Mouse (Mus musculus) heart, embryonic 16.5 days (tissue): ENCODE measurements around the gene Meis1. TPM values are rescaled to one million over a fixed set of nuclear protein-coding genes. Genes with fewer than 3 reads are reported as not detected.

Experiments used
- ATAC-seq: fragments of 200-750 bp; cut with Nextera tagmentation; replicated peaks from 2 replicates; pipeline ENCODE4 v1.8.0; 2017; ENCODE audit warnings: moderate number of reproducible peaks; ENCODE audit not compliant: insufficient read depth, low FRiP score; ENCODE audit errors: extremely low read depth
- H3K27ac ChIP-seq: fragments of 300-500 bp; sonication (generic); 2 replicates; pipeline ENCODE4 v1.5.1; 2014; ENCODE audit warnings: mild to moderate bottlenecking, low read length, control low read depth, moderate library complexity
- H3K27me3 ChIP-seq: fragments of 300-500 bp; sonication (generic); 2 replicates; pipeline ENCODE4 v1.6.1; 2014; ENCODE audit warnings: low read length, mixed read lengths; ENCODE audit not compliant: control insufficient read depth, insufficient read depth
- H3K36me3 ChIP-seq: fragments of 300-500 bp; sonication (generic); 2 replicates; pipeline ENCODE4 v1.6.1; 2014; ENCODE audit not compliant: control insufficient read depth, insufficient read depth
- H3K4me1 ChIP-seq: fragments of 300-500 bp; sonication (generic); 2 replicates; pipeline ENCODE4 v1.6.1; 2014; ENCODE audit warnings: low read length, mixed read lengths; ENCODE audit not compliant: control insufficient read depth, insufficient read depth
- H3K4me2 ChIP-seq: fragments of 300-500 bp; sonication (generic); 2 replicates; pipeline ENCODE4 v1.6.1; 2014; ENCODE audit warnings: low read depth, mild to moderate bottlenecking, control low read depth, low read length
- H3K4me3 ChIP-seq: fragments of 300-500 bp; sonication (generic); 2 replicates; pipeline ENCODE4 v1.5.1; 2014; ENCODE audit warnings: mild to moderate bottlenecking, control low read depth, low read length
- H3K9ac ChIP-seq: fragments of 300-500 bp; sonication (generic); 2 replicates; pipeline ENCODE4 v1.6.1; 2014; ENCODE audit warnings: low read length, control low read depth
- H3K9me3 ChIP-seq: fragments of 300-500 bp; sonication (generic); replicated peaks from 2 replicates; pipeline ENCODE4 v1.6.1; 2016; ENCODE audit warnings: low read length; ENCODE audit not compliant: control insufficient read depth
- WGBS: fragments of 180-500 bp; shearing (Covaris S2); extraction: QIAGEN DNeasy Blood & Tissue Kit; methylation state at CpG from one replicate; pipeline ENCODE4 v1.1.7; 2014; 5-methylcytosine and 5-hydroxymethylcytosine counted together
- polyA plus RNA-seq: library from polyadenylated mRNA; unstranded; fragments of >200 nt; fragmentation: Nextera tagmentation; extraction: Ambion mirVana; gene quantifications from 2 replicates; pipeline ENCODE4 v1.2.1, GENCODE M21; 2015

Gene Meis1
- 59.8 and 61.6 TPM in 2 replicates for polyA plus RNA-seq

DNA sequence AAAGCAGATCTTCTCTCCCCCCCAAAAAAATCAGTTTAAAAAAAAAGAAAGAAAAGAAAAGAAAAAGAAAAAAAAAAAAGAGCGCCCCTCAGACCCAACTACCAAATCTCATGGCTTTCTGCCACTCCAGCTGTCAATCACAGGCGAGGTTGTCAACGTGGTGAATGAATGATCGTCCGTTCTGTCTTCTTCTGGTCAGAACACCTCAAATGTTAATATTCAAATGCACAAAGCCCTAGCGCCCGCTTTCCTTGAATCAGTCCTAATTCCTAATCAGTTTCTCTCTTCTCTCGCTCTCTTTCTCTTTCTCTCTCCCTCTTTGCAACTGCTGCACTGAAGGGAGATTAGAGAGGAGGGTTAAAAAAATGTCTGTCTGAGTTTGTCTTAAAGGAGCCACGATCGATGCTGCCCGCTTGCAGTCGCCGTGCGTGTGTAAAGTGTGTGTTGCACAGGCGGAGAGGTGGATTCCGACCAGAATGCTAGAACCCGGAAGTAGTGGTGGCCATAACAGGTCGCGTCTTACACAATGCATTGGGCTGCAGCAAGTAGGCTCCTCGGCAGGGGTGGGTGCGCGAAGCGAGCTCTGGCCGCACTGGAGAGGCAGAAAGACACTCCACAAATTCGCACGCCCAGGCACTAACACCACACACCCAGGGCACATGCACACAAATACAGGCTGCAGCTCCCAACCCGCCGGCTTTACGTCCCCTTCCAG is at the start of gene Meis1:
Gene Meis1, minus strand, starts transcription at position 497 of the 715 bp plus-strand sequence.
- ATAC-seq = peak; percentile 84
- Histone ChIP-seq H3K4me1 (peaks cover 8% of the 10 kb centered on the region), H3K9me3 (no peaks in the 10 kb centered on the region), H3K4me2 (peak within 1 kb of the TSS; percentile 89), H3K36me3 (no peaks in the 10 kb centered on the region), H3K9ac (peak within 1 kb of the TSS; percentile 100), H3K27me3 (no peaks in the 10 kb centered on the region), H3K27ac (peak within 1 kb of the TSS; percentile 95), H3K4me3 (peak within 1 kb of the TSS; percentile 69)
- WGBS = under 1% methylated on average over 29 of the region's 29 CpGs

DNA sequence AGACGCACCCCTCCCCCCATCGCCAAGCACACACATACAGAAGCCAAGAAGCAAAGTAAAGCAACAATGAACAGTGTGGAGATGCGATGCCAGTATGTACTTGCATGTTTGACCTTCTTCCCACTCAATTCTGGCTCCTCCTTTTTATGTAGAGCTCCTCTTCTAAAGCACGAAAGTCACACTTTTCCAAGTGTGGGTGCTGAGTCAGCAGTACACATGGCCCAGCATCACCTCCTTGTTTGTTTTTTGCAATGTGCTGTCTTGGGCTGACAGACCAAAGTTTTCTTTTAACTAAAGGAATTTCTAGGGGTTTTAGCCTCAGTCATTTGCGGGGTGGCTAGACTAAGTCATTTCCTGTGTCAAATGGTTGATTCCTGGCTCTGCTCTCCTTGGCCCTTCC is 48.5 kb upstream of the Meis1 start:
- Histone ChIP-seq H3K4me1 (no peaks in the 10 kb centered on the region), H3K27me3 (no peaks in the 10 kb centered on the region)
- WGBS = 77% methylated on average over 5 of the region's 5 CpGs

DNA sequence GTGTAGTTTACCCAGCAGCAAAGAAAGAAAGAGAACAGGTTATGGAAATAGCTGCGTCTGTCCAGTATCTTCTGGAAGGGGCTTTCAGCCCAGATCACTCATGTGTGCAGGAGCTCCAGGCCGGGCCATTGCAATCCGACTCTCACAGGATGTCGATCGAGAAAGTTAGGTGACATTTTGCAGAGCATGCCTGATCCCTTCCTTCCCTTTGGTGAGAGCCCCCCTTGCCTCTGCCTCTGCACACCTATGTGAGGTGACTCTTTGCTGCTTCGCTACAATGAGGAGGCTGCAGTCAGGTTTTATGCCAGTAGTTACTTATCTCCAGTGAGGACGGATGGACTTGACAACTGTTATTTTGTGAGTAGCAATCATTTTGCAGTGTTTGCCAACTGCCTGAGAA is 30.5 kb upstream of the Meis1 start:
- no peak overlapping the region for H3K9ac ChIP-seq
- WGBS = 50% methylated on average over 7 of the region's 7 CpGs
- no peaks in the 10 kb centered on the region for H3K4me1 ChIP-seq
- no peak for ATAC-seq
- no peak overlapping the region for H3K4me3 ChIP-seq
- no peaks in the 10 kb centered on the region for H3K27me3 ChIP-seq
- H3K27ac ChIP-seq = no peak overlapping the region
- H3K36me3 ChIP-seq = no peaks in the 10 kb centered on the region
- no peaks in the 10 kb centered on the region for H3K9me3 ChIP-seq
- H3K4me2 ChIP-seq = no peak overlapping the region

More for the DNA sequence above, 48.5 kb upstream of the Meis1 start:
- H3K9ac ChIP-seq = no peak overlapping the region
- H3K9me3 ChIP-seq = no peaks in the 10 kb centered on the region
- no peak overlapping the region for H3K27ac ChIP-seq
- no peak for ATAC-seq
- no peaks in the 10 kb centered on the region for H3K36me3 ChIP-seq
- H3K4me2 ChIP-seq = no peak overlapping the region
- H3K4me3 ChIP-seq = no peak overlapping the region

DNA sequence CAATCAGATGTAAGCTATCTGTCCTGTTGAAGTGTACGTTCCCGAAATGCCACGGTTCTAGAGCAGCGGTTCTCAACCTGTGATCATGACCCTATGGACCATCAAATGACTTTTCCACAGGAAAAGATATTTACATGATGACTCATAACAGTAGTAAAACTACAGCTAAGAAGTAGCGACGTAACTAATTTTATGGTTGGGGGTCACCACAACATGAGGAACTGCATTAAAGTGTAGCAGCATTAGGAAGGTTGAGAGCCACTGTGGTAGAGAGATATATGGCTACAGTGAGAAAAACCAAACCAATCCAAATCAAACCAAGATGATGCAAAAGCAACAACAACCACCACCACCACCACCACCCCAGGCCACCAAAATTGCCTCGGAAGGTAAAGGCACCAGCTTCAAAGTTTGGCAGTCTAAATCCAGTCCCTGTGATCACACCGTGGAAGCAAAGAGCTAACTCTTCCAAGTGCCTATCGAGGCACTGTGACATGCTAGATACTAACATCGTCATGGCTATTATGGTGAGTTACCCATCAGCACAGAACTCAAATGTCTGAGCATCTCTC is 17.9 kb upstream of the Meis1 start:
- Histone ChIP-seq H3K27me3 (no peaks in the 10 kb centered on the region), H3K4me1 (no peaks in the 10 kb centered on the region), H3K27ac (no peak overlapping the region), H3K9ac (no peak overlapping the region), H3K9me3 (no peaks in the 10 kb centered on the region), H3K36me3 (no peaks in the 10 kb centered on the region), H3K4me3 (no peak overlapping the region), H3K4me2 (no peak overlapping the region)
- ATAC-seq = no peak
- 85% methylated on average over 10 of the region's 10 CpGs for WGBS

DNA sequence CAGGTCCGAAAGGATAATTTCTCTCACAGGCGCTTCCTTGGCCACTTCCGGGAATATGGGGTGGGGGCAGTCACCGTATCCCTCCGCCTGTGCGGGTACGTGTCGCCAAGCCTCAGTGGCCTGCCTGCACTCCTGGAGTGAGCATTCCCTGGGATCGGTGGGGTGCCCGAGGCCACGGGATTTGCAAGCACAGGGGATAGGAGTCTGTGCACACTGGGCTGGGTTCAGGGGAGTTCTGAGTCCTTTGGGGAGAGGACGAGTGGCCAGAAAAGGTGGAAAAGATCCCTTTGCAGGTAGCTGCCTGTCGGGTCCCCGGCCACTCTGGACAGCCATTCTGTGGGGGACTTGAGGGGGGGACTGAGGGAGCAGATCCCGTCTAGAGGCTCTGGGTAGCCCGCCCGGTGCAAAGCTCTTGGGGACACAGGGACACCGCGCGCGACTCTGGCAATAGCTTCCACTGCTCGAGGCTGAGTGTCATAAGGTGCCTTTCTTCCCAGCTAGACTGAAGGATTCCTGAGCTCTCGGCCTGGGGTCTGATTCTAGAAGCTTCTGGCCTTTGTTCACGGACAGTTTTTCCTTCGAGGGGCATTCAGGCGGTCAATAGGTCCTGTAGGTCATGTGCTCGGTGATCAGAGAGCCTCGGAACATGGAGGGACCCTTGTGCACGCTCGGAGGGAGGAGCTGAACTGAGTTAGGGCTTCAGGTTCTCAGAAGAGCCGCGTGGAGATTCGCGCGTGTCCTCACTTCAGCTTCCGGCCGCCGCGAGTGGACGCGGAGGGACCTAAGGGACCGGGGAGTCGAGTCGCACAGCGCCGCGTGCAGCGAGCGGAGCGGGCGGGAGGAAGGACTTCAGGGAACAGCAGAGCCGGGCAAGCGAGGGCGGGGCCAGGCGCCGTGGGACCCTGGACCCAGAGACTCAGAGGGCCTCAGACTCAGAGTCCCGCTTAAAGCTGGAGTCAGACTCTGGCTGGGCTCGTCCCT is 8.1 kb upstream of the Meis1 start:
- Histone ChIP-seq H3K36me3 (no peaks in the 10 kb centered on the region), H3K9me3 (no peaks in the 10 kb centered on the region), H3K27me3 (no peaks in the 10 kb centered on the region), H3K4me3 (peak overlapping the region; percentile 67), H3K4me2 (peak overlapping the region; percentile 98), H3K4me1 (peaks cover 6% of the 10 kb centered on the region; the same call in 1 of the 2 replicates), H3K27ac (peak overlapping the region; percentile 77), H3K9ac (peak overlapping the region; percentile 88)
- WGBS = 1% methylated on average over 58 of the region's 58 CpGs
- ATAC-seq = peak; percentile 89

GRCm38 (mm10) chr11:19025976-19026520 is 7.3 kb upstream of the Meis1 start:
- ATAC-seq = no peak
- peaks cover 11% of the 10 kb centered on the region for H3K4me1 ChIP-seq
- no peaks in the 10 kb centered on the region for H3K9me3 ChIP-seq
- peak overlapping the region; percentile 67 for H3K4me3 ChIP-seq
- no peaks in the 10 kb centered on the region for H3K36me3 ChIP-seq
- WGBS = 11% methylated on average over 11 of the region's 11 CpGs
- peak overlapping the region; percentile 88 for H3K9ac ChIP-seq
- peak overlapping the region; percentile 77; the same call in 1 of the 2 replicates for H3K27ac ChIP-seq
- no peaks in the 10 kb centered on the region for H3K27me3 ChIP-seq
- peak overlapping the region; percentile 98 for H3K4me2 ChIP-seq

GRCm38 (mm10) chr11:19024496-19025265 is 5.9 kb upstream of the Meis1 start:
- WGBS = 38% methylated on average over 8 of the region's 8 CpGs
- peaks cover 12% of the 10 kb centered on the region for H3K4me1 ChIP-seq
- H3K9ac ChIP-seq = no peak overlapping the region
- H3K27me3 ChIP-seq = no peaks in the 10 kb centered on the region
- H3K4me3 ChIP-seq = no peak overlapping the region
- H3K27ac ChIP-seq = no peak overlapping the region
- no peak overlapping the region for H3K4me2 ChIP-seq
- no peak for ATAC-seq
- no peaks in the 10 kb centered on the region for H3K9me3 ChIP-seq
- H3K36me3 ChIP-seq = no peaks in the 10 kb centered on the region

DNA sequence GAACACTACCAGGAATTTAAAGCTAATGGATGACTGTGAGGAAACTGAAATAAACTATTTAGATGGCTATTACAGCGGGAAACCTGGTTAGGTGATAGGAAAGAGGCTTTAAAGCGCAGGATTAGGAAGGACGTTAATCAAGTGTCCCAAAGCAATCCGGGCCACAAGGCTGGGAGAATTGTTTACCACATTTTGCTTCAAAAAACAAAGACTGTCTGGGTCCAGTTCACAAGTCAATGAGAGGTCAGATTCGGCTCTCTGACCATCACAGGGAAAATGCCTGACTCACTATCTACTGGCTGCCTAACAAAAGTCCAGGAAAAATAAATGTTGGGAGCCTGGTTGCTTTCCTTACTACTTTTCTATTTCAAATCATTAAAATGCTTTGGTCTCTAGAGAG is 4.6 kb upstream of the Meis1 start:
- no peaks in the 10 kb centered on the region for H3K27me3 ChIP-seq
- H3K4me3 ChIP-seq = no peak overlapping the region
- ATAC-seq = no peak
- no peak overlapping the region for H3K27ac ChIP-seq
- H3K9me3 ChIP-seq = no peaks in the 10 kb centered on the region
- no peak overlapping the region for H3K4me2 ChIP-seq
- WGBS = 40% methylated on average over 5 of the region's 5 CpGs
- 0 out of 2 replicates have a peak overlapping the region, but pooled peaks have one; percentile 4 for H3K9ac ChIP-seq
- peaks cover 12% of the 10 kb centered on the region for H3K4me1 ChIP-seq
- H3K36me3 ChIP-seq = no peaks in the 10 kb centered on the region
